Mouse (Mus musculus): ENCODE measurements at regions not wholly inside any gene's neighbourhood (a gene's known extent, or its start where the extent isn't known, plus 50 kb on each side); places are given as distances from the start of the nearest gene placed in this dataset.

DNA sequence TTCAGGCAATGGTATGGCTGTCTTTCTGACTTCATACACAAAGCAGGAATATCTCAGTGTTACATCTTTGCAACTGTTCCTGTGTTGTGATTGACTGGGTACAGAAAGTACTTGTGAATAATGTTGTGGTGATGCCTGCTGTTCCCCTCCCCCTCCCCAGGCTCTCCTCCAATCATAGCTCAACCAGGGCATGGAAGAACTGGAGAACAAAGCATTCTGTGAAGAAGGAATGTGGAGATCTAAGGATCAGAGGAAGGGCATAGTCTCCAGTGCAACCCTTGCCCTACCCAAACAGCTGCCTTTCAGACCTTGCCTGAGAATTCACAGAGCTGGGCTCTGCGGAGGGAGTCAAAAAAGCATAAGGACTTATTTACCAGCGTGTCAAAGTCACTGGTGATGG, 326.9 kb downstream of the Ice1 start:
- TF ChIP-seq POLR2A (IDR thresholded peaks at IDR 0.05; ENCODE audit: low read depth, low read length): no peak
- no peak for TF ChIP-seq CTCF (IDR thresholded peaks at IDR 0.05; ENCODE audit: extremely low read depth, insufficient read length, insufficient replicate concordance, low read depth, low read length)

Data from small intestine, adult 2 months (tissue).